Mouse (Mus musculus) MEL-GATA-1-ER (cell line): ENCODE results near the gene Pik3r3.

Experiments
- DNase-seq: peaks from one replicate; pipeline ENCODE4 v3.0.0-alpha.2; 2012; ENCODE audit warnings: low read depth; ENCODE audit errors: extremely low read depth

The Pik3r3 gene

GRCm38 (mm10) chr4:116219056-116219455 is 2.4 kb upstream of the Pik3r3 start:
- no peak for DNase-seq

- DNase-seq = no peak
Observed at GRCm38 (mm10) chr4:116220071-116220650, 1.3 kb upstream of the Pik3r3 start.

- no peak for DNase-seq
Observed at GRCm38 (mm10) chr4:116220780-116221139, 658 bp upstream of the Pik3r3 start.

- DNase-seq = no peak
Observed at GRCm38 (mm10) chr4:116221996-116222842, 801 bp downstream of the Pik3r3 start.

GRCm38 (mm10) chr4:116222843-116223119 is 1.4 kb downstream of the Pik3r3 start:
- DNase-seq = no peak

GRCm38 (mm10) chr4:116243377-116243776 is 22.0 kb downstream of the Pik3r3 start:
- DNase-seq = no peak

- no peak for DNase-seq
Observed at GRCm38 (mm10) chr4:116244240-116244639, 22.8 kb downstream of the Pik3r3 start.

- peak; percentile 30 for DNase-seq
Observed at GRCm38 (mm10) chr4:116245926-116246325, 24.5 kb downstream of the Pik3r3 start.

- peak; percentile 27 for DNase-seq
Observed at GRCm38 (mm10) chr4:116249986-116250385, 28.6 kb downstream of the Pik3r3 start.

GRCm38 (mm10) chr4:116268220-116268619 is 46.8 kb downstream of the Pik3r3 start:
- DNase-seq = no peak

- no peak for DNase-seq
Observed at GRCm38 (mm10) chr4:116282211-116282610, 60.8 kb downstream of the Pik3r3 start.

GRCm38 (mm10) chr4:116291561-116291960 is 70.1 kb downstream of the Pik3r3 start:
- DNase-seq = no peak

GRCm38 (mm10) chr4:116293296-116293695 is 71.9 kb downstream of the Pik3r3 start:
- peak; percentile 10 for DNase-seq

- no peak for DNase-seq
Observed at GRCm38 (mm10) chr4:116300878-116301355, 79.5 kb downstream of the Pik3r3 start.

- DNase-seq = no peak
Observed at GRCm38 (mm10) chr4:116304551-116304950, 83.1 kb downstream of the Pik3r3 start.

- DNase-seq = no peak
Observed at GRCm38 (mm10) chr4:116317575-116317974, 96.2 kb downstream of the Pik3r3 start.

- no peak for DNase-seq
Observed at GRCm38 (mm10) chr4:116322127-116322526, 100.7 kb downstream of the Pik3r3 start.

GRCm38 (mm10) chr4:116329256-116329655 is 107.8 kb downstream of the Pik3r3 start:
- DNase-seq = no peak

GRCm38 (mm10) chr4:116336294-116336693 is 114.9 kb downstream of the Pik3r3 start:
- no peak for DNase-seq

GRCm38 (mm10) chr4:116342119-116342518 is 120.7 kb downstream of the Pik3r3 start:
- peak; percentile 30 for DNase-seq

- DNase-seq = no peak
Observed at GRCm38 (mm10) chr4:116352496-116352895, 131.1 kb downstream of the Pik3r3 start.
